Mouse (Mus musculus) embryonic facial prominence, embryonic 14.5 days (tissue): Measurements from ENCODE around the gene Simc1. TPM values are rescaled to one million over a fixed set of nuclear protein-coding genes. Genes with fewer than 3 reads are reported as not detected.
A peak's percentile ranks its signal among the peaks of the same experiment; 100 is the strongest.

Experiments used
- ATAC-seq: fragments of 200-750 bp; cut with Nextera tagmentation; 2 replicates; pipeline ENCODE4 v1.8.0; 2017; ENCODE audit warnings: low read depth, moderate number of reproducible peaks, moderate TSS enrichment
- DNase-seq: peaks from one replicate; pipeline ENCODE4 v3.0.0-alpha.2; 2015; ENCODE audit warnings: low spot score
- H3K27ac ChIP-seq: fragments of 300-500 bp; sonication (generic); replicated peaks from 2 replicates; pipeline ENCODE4 v1.5.1; 2014; ENCODE audit warnings: low read depth, mild to moderate bottlenecking, low read length, moderate library complexity
- H3K27me3 ChIP-seq: fragments of 300-500 bp; sonication (generic); replicated peaks from 2 replicates; pipeline ENCODE4 v1.6.1; 2014; ENCODE audit warnings: low read length; ENCODE audit not compliant: control insufficient read depth, insufficient read depth
- H3K36me3 ChIP-seq: fragments of 300-500 bp; sonication (generic); 2 replicates; pipeline ENCODE4 v1.6.1; 2014; ENCODE audit warnings: low read length, mixed read lengths; ENCODE audit not compliant: control insufficient read depth, insufficient read depth
- H3K4me1 ChIP-seq: fragments of 300-500 bp; sonication (generic); 2 replicates; pipeline ENCODE4 v1.6.1; 2014; ENCODE audit warnings: antibody characterized with exemption, low read length; ENCODE audit not compliant: control insufficient read depth, insufficient read depth
- H3K4me2 ChIP-seq: fragments of 300-500 bp; sonication (generic); 2 replicates; pipeline ENCODE4 v1.6.1; 2014; ENCODE audit warnings: low read depth, mild to moderate bottlenecking, low read length, moderate library complexity, mixed read lengths
- H3K4me3 ChIP-seq: fragments of 300-500 bp; sonication (generic); 2 replicates; pipeline ENCODE4 v1.5.1; 2014; ENCODE audit warnings: low read depth, mild to moderate bottlenecking, low read length
- H3K9ac ChIP-seq: fragments of 300-500 bp; sonication (generic); 2 replicates; pipeline ENCODE4 v1.6.1; 2014; ENCODE audit warnings: low read depth, mild to moderate bottlenecking, low read length, moderate library complexity, mixed read lengths
- H3K9me3 ChIP-seq: fragments of 300-500 bp; sonication (generic); 2 replicates; pipeline ENCODE4 v1.6.1; 2016; ENCODE audit warnings: low read length; ENCODE audit not compliant: control insufficient read depth
- WGBS: fragments of 180-500 bp; shearing (Covaris S2); extraction: QIAGEN DNeasy Blood & Tissue Kit; methylation state at CpG from one replicate; pipeline ENCODE4 v1.1.7; 2014; 5-methylcytosine and 5-hydroxymethylcytosine counted together
- polyA plus RNA-seq: library from polyadenylated mRNA; unstranded; fragments of >200 nt; fragmentation: Nextera tagmentation; extraction: Ambion mirVana; gene quantifications from 2 replicates; pipeline ENCODE4 v1.2.1, GENCODE M21; 2014

Simc1 gene
- 14.1 and 16.3 TPM in 2 replicates for polyA plus RNA-seq

GRCm38 (mm10) chr13:54503604-54504521, at the start of gene Simc1:
Simc1 (plus strand) TSS chr13:54503779.
- H3K27me3 ChIP-seq = no peaks in the 10 kb centered on the region
- no peaks in the 10 kb centered on the region for H3K9me3 ChIP-seq
- peaks cover 10% of the 10 kb centered on the region for H3K4me1 ChIP-seq
- H3K4me2 ChIP-seq = peak within 1 kb of the TSS; percentile 85
- ATAC-seq (peak; percentile 92), DNase-seq (peak; percentile 82)
- peak within 1 kb of the TSS; percentile 82 for H3K4me3 ChIP-seq
- 1% methylated on average over 42 of the region's 105 CpGs for WGBS
- H3K27ac ChIP-seq = peak within 1 kb of the TSS; percentile 84
- H3K36me3 ChIP-seq = no peaks in the 10 kb centered on the region
- H3K9ac ChIP-seq = peak within 1 kb of the TSS; percentile 88

- no peak for ATAC-seq
- 86% methylated on average over 2 of the region's 2 CpGs for WGBS
- H3K9me3 ChIP-seq = no peaks in the 10 kb centered on the region
- no peaks in the 10 kb centered on the region for H3K4me1 ChIP-seq
- H3K4me2 ChIP-seq = no peak overlapping the region
- H3K27me3 ChIP-seq = no peaks in the 10 kb centered on the region
- no peak for DNase-seq
- no peak overlapping the region for H3K27ac ChIP-seq
- no peak overlapping the region for H3K9ac ChIP-seq
- no peak overlapping the region for H3K4me3 ChIP-seq
- H3K36me3 ChIP-seq = peaks cover 68% of the 10 kb centered on the region
Observed at GRCm38 (mm10) chr13:54457062-54457461, 46.5 kb upstream of the Simc1 start.

GRCm38 (mm10) chr13:54459282-54459681, 44.3 kb upstream of the Simc1 start:
- ATAC-seq (no peak), DNase-seq (no peak)
- peaks cover 91% of the 10 kb centered on the region for H3K36me3 ChIP-seq
- no peak overlapping the region for H3K4me2 ChIP-seq
- no peak overlapping the region for H3K27ac ChIP-seq
- H3K27me3 ChIP-seq = no peaks in the 10 kb centered on the region
- H3K4me3 ChIP-seq = no peak overlapping the region
- 73% methylated on average over 4 of the region's 4 CpGs for WGBS
- peaks cover 7% of the 10 kb centered on the region; the same call in 1 of the 2 replicates for H3K9me3 ChIP-seq
- no peaks in the 10 kb centered on the region for H3K4me1 ChIP-seq
- H3K9ac ChIP-seq = no peak overlapping the region

- peak; percentile 99 for ATAC-seq
- under 1% methylated on average over 67 of the region's 67 CpGs for WGBS
- peaks cover 9% of the 10 kb centered on the region; the same call in 1 of the 2 replicates for H3K4me1 ChIP-seq
Observed at GRCm38 (mm10) chr13:54468098-54469011, 35.2 kb upstream of the Simc1 start, which contains the start of gene Thoc3. Thoc3 (minus strand) TSS chr13:54468849.

GRCm38 (mm10) chr13:54469012-54469354, 34.6 kb upstream of the Simc1 start:
- Histone ChIP-seq H3K27ac (no peak overlapping the region), H3K4me3 (peak overlapping the region; percentile 98), H3K4me2 (peak overlapping the region; percentile 85), H3K4me1 (peaks cover 9% of the 10 kb centered on the region; the same call in 1 of the 2 replicates), H3K9ac (peak overlapping the region; percentile 90; the same call in 1 of the 2 replicates), H3K27me3 (no peaks in the 10 kb centered on the region), H3K36me3 (peaks cover 32% of the 10 kb centered on the region), H3K9me3 (peaks cover 11% of the 10 kb centered on the region; the same call in 1 of the 2 replicates)
- WGBS = 16% methylated on average over 4 of the region's 4 CpGs
- DNase-seq = no peak
- peak; percentile 70 for ATAC-seq

More at GRCm38 (mm10) chr13:54468098-54469011, 35.2 kb upstream of the Simc1 start, which contains the start of gene Thoc3:
- H3K27ac ChIP-seq = no peak within 1 kb of the TSS
- H3K4me2 ChIP-seq = peak within 1 kb of the TSS; percentile 85
- H3K4me3 ChIP-seq = peak within 1 kb of the TSS; percentile 98
- peaks cover 39% of the 10 kb centered on the region for H3K36me3 ChIP-seq
- peak within 1 kb of the TSS; percentile 90 for H3K9ac ChIP-seq
- no peaks in the 10 kb centered on the region for H3K27me3 ChIP-seq
- DNase-seq = peak; percentile 96
- peaks cover 15% of the 10 kb centered on the region; the same call in 1 of the 2 replicates for H3K9me3 ChIP-seq

- Histone ChIP-seq H3K27ac (no peak overlapping the region), H3K9ac (no peak overlapping the region), H3K4me2 (no peak overlapping the region), H3K36me3 (peaks cover 2% of the 10 kb centered on the region), H3K4me1 (peaks cover 9% of the 10 kb centered on the region; the same call in 1 of the 2 replicates), H3K9me3 (no peaks in the 10 kb centered on the region), H3K27me3 (no peaks in the 10 kb centered on the region), H3K4me3 (no peak overlapping the region)
- 86% methylated on average over 4 of the region's 4 CpGs for WGBS
- ATAC-seq (no peak), DNase-seq (no peak)
Observed at GRCm38 (mm10) chr13:54471967-54472366, 31.6 kb upstream of the Simc1 start.

- no peaks in the 10 kb centered on the region for H3K4me1 ChIP-seq
- DNase-seq (no peak), ATAC-seq (no peak)
- no peak overlapping the region for H3K27ac ChIP-seq
- H3K9me3 ChIP-seq = no peaks in the 10 kb centered on the region
- WGBS = 82% methylated on average over 2 of the region's 2 CpGs
- no peak overlapping the region for H3K9ac ChIP-seq
- H3K4me3 ChIP-seq = no peak overlapping the region
- no peaks in the 10 kb centered on the region for H3K36me3 ChIP-seq
- no peak overlapping the region for H3K4me2 ChIP-seq
- no peaks in the 10 kb centered on the region for H3K27me3 ChIP-seq
Observed at GRCm38 (mm10) chr13:54474996-54475395, 28.6 kb upstream of the Simc1 start.

GRCm38 (mm10) chr13:54475702-54476101, 27.9 kb upstream of the Simc1 start:
- Histone ChIP-seq H3K4me1 (no peaks in the 10 kb centered on the region), H3K9me3 (no peaks in the 10 kb centered on the region), H3K36me3 (no peaks in the 10 kb centered on the region), H3K4me3 (no peak overlapping the region), H3K4me2 (no peak overlapping the region), H3K9ac (no peak overlapping the region), H3K27me3 (no peaks in the 10 kb centered on the region), H3K27ac (no peak overlapping the region)
- ATAC-seq = no peak
- no peak for DNase-seq
- 74% methylated on average over 5 of the region's 5 CpGs for WGBS
